Mouse (Mus musculus): ENCODE results near the gene Fam43b. TPM values are rescaled to one million over a fixed set of nuclear protein-coding genes. Genes with fewer than 3 reads are reported as not detected.
"Not testable (repeated sequence)": the region's sequence is repeated elsewhere in the genome, so short reads cannot be mapped to it uniquely, and the experiment has no call there.

Gene Fam43b
- not detected in 2 replicates for polyA plus RNA-seq (2012; rRNA removed)

DNA sequence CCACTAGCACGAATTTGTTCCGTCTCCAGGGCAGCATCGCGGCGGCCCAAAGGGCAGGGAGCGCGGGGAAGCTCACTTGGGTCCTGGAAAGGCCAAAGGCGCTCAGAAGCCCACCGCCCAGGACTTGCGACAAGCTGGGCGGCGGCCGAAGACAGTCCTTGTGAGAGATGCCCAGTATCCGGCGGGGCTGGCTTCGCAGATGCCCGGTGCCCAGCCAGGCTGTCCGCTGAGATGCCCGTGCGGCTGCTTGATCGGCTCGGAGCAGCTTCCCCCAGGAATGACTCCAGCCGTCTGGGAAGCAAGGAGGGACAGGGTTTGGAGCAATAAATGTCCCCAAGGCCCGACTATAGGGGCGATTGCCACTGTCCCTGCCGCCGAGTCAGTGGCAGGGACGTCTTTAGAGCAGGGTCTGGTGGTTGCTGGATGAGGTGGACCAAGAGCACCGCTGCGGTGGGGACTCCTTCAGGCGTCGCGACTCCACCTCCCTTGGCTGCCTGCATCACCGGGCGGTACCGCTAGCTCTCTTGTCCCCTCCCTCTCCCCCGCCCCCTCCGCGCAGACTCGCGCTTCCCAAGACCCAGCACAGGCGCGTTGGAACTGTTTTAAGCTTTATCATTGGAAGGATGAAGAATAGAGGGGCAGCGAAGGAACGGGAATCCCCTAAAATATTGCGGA lies at the start of gene Fam43b:
Gene Fam43b (minus strand): TSS at position 558 of the 675 bp plus-strand sequence.
- H3K4me1 ChIP-seq (ENCODE audit: control insufficient read depth, insufficient read depth, low read length): no peaks in the 10 kb centered on the region
- H3K4me3 ChIP-seq (replicated peaks; ENCODE audit: extremely low read depth, low read depth, low read length): no peak within 1 kb of the TSS
- WGBS: 2% methylated on average over 46 of the region's 46 CpGs
- no peak for DNase-seq
- TF ChIP-seq CTCF (IDR thresholded peaks at IDR 0.05; ENCODE audit: insufficient read depth, low read length) (no peak), POLR2A (IDR thresholded peaks at IDR 0.05; ENCODE audit: borderline replicate concordance, extremely low read depth, low read depth, low read length) (no peak)

DNA sequence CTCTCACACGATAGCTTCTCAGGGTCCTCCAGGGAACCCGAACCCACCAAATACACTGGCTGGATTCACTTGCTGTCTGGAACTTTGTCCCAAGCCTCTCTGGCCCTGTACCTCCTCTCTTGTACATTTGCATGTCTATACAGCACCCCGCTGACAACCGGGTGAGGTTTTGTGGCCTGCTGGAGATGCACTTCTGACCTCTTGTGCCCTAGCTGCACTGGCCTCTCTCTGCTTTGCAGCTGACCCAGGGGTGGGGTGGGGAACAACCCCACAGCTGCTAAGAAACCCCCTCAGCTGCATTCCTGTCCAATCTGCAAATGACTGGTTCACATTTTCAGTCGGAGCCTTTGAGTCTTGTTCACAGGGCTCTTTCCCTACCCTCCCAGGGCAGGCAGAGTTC lies 48.6 kb upstream of the Fam43b start:
- Histone ChIP-seq H3K4me3 (replicated peaks; ENCODE audit: extremely low read depth, low read depth, low read length) (no peak overlapping the region), H3K4me1 (ENCODE audit: control insufficient read depth, insufficient read depth, low read length) (no peaks in the 10 kb centered on the region)
- WGBS: 27% methylated on average over 5 of the region's 5 CpGs
- TF ChIP-seq CTCF (IDR thresholded peaks at IDR 0.05; ENCODE audit: insufficient read depth, low read length): no peak
- TF ChIP-seq POLR2A (IDR thresholded peaks at IDR 0.05; ENCODE audit: borderline replicate concordance, extremely low read depth, low read depth, low read length): no peak
- no peak for DNase-seq

DNA sequence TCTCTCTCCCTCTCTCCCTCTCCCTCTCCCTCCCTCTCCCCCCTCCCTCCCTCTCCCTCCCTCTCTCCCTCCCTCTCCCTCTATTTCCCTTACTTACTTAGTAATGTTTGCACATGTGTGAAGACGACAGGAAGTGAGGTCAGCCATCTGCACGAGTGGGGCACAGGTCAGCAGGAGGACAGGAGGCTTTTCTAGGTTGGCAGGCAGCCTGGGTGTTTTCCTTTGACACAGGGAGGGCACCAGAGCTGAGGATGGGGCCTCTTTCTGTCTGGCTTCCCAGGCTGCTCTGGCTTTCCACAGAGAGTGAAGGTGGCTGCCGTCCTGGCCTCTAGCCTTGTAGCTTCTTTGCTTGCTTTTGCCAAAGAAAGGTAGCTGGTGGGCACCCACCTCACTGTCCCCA lies 43.7 kb upstream of the Fam43b start:
- no peak overlapping the region for H3K4me3 ChIP-seq (replicated peaks; ENCODE audit: extremely low read depth, low read depth, low read length)
- peaks cover 4% of the 10 kb centered on the region; the same call in 1 of the 2 replicates for H3K4me1 ChIP-seq (ENCODE audit: control insufficient read depth, insufficient read depth, low read length)
- no peak for TF ChIP-seq CTCF (IDR thresholded peaks at IDR 0.05; ENCODE audit: insufficient read depth, low read length)
- TF ChIP-seq POLR2A (IDR thresholded peaks at IDR 0.05; ENCODE audit: borderline replicate concordance, extremely low read depth, low read depth, low read length): no peak
- WGBS: 30% methylated on average over 3 of the region's 3 CpGs
- no peak for DNase-seq

DNA sequence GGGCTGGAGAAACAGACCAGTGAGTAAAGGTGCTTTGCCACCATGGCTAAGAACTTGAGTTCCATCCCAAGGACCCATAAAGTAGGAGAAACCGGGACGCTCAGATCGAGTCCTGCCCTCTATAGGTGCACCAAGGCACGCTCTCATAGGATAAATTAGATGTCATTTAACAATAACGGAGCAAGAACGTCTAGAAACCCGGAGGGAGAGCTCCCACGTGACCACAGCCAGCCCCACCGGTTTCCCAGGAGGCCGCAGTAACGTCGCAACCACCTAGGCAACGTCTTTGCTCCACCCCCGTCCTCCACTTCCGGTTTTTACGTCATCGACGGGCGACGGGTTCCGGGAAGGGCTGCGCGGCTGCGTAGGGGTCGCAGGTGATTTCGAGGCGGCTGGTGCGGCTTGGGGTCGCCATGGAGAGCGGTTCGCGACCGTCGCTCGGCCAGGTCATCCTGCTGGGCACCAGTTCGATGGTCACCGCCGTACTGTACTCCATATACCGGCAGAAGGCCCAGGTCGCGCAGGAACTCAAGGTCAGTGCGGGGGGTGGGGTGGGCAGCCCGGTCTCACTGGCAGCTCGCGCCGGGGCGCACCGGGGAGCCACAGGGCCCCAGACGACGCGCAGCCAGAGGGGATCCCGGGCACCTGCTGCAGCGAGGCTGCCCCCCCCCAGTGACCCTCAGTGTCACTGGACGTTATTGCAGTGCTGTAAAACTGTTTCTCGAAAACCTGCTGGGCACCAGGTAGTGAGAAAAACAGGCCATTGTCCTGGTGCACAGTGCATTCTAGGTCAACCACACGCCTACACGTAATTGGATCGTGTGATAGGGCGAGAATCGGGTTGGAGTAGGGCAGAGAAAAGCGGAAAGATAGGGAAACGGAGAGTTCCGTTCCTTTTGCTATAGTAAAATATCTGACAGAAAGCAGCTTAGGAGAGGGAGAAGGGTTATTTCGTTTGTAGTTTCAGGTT lies 38.3 kb upstream of the Fam43b start, which contains the start of gene Mul1:
Gene Mul1 (plus strand): TSS at position 325 of the 970 bp plus-strand sequence.
- under 1% methylated on average over 64 of the region's 64 CpGs for WGBS
- TF ChIP-seq CTCF (IDR thresholded peaks at IDR 0.05; ENCODE audit: insufficient read depth, low read length) (no peak), POLR2A (IDR thresholded peaks at IDR 0.05; ENCODE audit: borderline replicate concordance, extremely low read depth, low read depth, low read length) (peak; percentile 93)
- peak; percentile 97 for DNase-seq

DNA sequence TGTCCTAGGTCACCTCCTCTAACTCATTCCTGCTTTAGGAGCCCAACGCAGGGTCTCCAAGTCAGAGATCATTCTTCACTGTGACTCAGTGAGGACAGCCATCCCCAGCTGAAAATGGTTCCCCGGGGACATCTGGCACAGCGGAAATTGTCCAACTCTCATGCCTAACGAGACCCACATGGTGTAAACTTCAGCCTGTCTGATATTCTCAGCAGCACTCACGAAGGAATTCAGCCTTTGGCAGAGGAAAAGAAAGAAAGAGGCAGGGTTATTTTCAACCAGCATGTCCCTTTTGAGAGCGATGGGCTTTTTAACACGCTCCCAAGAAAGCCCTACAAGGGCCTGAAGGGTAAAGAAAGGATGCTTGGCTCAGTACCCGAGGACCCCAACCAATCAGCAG lies 35.0 kb upstream of the Fam43b start:
- Histone ChIP-seq H3K4me1 (ENCODE audit: control insufficient read depth, insufficient read depth, low read length) (peaks cover 9% of the 10 kb centered on the region; the same call in 1 of the 2 replicates), H3K4me3 (replicated peaks; ENCODE audit: extremely low read depth, low read depth, low read length) (no peak overlapping the region)
- TF ChIP-seq POLR2A (IDR thresholded peaks at IDR 0.05; ENCODE audit: borderline replicate concordance, extremely low read depth, low read depth, low read length): no peak
- TF ChIP-seq CTCF (IDR thresholded peaks at IDR 0.05; ENCODE audit: insufficient read depth, low read length): no peak
- 39% methylated on average over 8 of the region's 8 CpGs for WGBS
- no peak for DNase-seq

More for the DNA sequence above, 38.3 kb upstream of the Fam43b start, which contains the start of gene Mul1:
- Histone ChIP-seq H3K4me3 (replicated peaks; ENCODE audit: extremely low read depth, low read depth, low read length) (peak within 1 kb of the TSS; percentile 96), H3K4me1 (ENCODE audit: control insufficient read depth, insufficient read depth, low read length) (peaks cover 7% of the 10 kb centered on the region; the same call in 1 of the 2 replicates)

DNA sequence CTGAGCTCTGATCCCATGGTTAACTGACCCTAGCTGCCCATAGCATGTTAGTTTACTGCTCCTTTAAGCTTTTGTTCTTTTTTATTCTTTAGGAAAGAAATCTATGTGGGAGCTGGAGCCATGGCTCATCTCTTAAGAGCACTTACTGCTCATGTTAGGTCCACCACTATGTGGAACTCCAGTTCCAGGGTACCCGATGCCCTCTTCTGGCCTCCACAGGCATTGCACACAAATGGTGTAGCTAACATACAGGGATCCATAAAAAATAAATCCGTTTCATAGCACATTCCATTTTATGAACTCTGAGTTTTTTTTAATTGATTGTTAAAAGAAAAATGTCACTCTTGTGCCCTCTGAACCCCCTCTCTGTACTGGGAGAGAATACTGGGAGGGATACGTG lies 33.5 kb upstream of the Fam43b start:
- no peak for DNase-seq
- WGBS: 40% methylated on average over 3 of the region's 3 CpGs
- TF ChIP-seq CTCF (IDR thresholded peaks at IDR 0.05; ENCODE audit: insufficient read depth, low read length) (peak; percentile 48; the same call in 1 of the 2 replicates), POLR2A (IDR thresholded peaks at IDR 0.05; ENCODE audit: borderline replicate concordance, extremely low read depth, low read depth, low read length) (no peak)
- Histone ChIP-seq H3K4me1 (ENCODE audit: control insufficient read depth, insufficient read depth, low read length) (peaks cover 5% of the 10 kb centered on the region; the same call in 1 of the 2 replicates), H3K4me3 (replicated peaks; ENCODE audit: extremely low read depth, low read depth, low read length) (no peak overlapping the region)

DNA sequence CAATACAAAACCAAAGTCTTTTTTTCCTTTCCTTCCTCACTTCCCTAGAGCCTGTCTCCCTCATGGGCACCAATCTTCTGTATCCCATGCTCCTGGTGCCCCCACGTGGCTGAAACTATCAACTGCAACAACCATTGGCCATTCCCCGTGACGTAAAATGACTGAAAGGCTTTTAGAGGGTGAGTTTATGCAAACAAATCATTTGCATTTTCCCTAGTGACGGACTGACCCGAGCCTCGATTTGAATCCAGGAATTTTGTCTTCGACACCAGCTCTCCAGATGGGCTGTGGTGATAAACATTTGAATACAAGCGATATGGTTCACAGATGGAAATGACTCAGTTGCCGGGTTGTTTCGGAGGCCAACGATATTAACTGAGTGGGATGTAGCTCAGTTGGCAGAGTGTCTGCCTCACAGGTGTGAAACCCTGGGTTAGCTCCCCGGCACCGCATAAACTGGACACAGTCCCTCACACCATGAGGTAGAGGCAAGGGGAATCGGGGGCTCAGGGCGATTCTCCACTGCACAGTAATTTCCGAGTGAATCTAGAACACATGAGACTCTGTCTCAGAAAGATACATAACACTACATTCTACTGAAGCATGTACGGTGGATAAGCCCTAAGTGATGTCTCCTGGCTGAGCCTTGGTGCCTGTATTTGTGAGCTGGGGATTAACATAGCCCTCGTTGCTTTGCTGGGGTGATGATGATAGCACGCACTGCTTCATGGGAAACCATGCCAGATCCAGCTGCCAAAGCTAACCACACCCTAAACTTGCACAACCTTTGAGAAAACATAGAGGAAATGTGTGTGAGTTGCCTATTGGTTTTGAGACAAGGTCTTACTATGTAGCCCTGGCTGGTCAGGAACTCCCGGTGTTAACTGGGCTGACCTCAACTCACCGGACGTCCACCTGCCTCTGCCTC lies 30.7 kb upstream of the Fam43b start:
- 28% methylated on average over 22 of the region's 22 CpGs for WGBS
- H3K4me1 ChIP-seq (ENCODE audit: control insufficient read depth, insufficient read depth, low read length): peaks cover 2% of the 10 kb centered on the region; the same call in 1 of the 2 replicates
- TF ChIP-seq CTCF (IDR thresholded peaks at IDR 0.05; ENCODE audit: insufficient read depth, low read length) (peak; percentile 86), POLR2A (IDR thresholded peaks at IDR 0.05; ENCODE audit: borderline replicate concordance, extremely low read depth, low read depth, low read length) (no peak; the same call in 1 of the 2 replicates)
- DNase-seq: peak; percentile 77
- H3K4me3 ChIP-seq (replicated peaks; ENCODE audit: extremely low read depth, low read depth, low read length): no peak overlapping the region

DNA sequence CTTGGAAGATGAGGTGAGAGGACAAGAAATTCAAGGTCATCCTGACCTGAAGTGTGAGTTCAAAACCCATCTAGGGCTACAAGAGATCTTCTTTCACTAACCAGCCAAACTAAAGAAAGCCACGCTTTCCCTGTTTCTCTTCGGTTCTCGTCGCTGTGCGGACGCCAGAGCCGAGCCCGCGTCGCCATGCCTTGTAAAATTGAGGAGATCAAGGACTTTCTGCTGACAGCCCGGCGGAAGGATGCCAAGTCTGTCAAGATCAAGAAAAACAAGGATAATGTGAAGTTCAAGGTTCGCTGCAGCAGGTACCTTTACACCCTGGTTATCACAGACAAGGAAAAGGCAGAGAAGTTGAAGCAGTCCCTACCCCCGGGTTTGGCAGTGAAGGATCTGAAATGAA lies 29.3 kb upstream of the Fam43b start:
- H3K4me1 ChIP-seq (ENCODE audit: control insufficient read depth, insufficient read depth, low read length); DNase-seq; H3K4me3 ChIP-seq (replicated peaks; ENCODE audit: extremely low read depth, low read depth, low read length): not testable (repeated sequence)
- WGBS: 91% methylated on average over 14 of the region's 14 CpGs

Measured in lung, adult 2 months (tissue).